Mouse (Mus musculus): ENCODE measurements around the gene 4933424G06Rik.
A peak's percentile ranks its signal among the peaks of the same experiment; 100 is the strongest.
"Not testable (repeated sequence)": the region's sequence is repeated elsewhere in the genome, so short reads cannot be mapped to it uniquely, and the experiment has no call there.

The 4933424G06Rik gene

DNA sequence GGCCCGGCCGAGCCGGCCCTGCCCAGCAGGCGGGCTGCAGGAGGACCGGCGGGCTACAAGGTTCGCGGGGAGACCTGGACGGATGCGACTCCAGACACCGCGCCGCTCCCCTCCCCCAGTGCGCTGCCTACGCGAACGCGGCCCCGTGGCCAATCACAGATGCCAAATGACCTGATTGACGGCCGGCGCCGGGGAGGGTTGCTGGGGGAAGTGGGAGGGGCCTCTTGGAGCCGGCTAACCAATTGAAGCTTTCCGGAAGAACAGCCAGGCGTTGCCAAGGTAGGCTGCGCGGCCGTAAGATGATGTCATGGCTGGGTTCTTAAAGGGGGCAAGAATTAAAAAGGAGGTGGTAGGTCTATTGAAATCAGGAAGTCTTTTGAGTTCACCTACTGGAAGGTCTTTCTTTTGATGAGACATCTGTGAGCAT, at the start of gene 4933424G06Rik:
Gene 4933424G06Rik, plus strand, starts transcription at position 296 of the 427 bp plus-strand sequence.
- peak; percentile 96 to 99 for DNase-seq (ENCODE audit: low spot score in 2 of 2)

DNA sequence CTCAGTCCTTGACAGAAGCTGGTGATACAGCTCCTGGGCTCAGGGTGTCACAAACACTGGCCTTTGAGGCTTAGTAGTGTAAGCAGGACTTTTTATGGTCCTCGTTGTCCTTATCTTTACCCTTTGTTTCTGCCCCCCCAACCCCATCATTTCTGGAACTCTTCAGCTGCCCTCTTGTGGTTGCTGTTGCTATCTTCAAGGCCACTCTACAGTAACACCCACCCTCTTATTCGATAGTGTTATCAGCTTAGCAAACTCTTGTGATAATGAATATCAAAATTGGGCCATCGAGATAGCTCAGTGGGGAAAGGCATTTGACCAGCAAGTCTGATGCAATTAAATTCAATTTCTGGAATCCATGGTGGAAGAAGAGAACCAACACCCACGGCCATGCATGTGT, 45.5 kb upstream of the 4933424G06Rik start:
- no peak for DNase-seq (ENCODE audit: low spot score in 2 of 2)

DNA sequence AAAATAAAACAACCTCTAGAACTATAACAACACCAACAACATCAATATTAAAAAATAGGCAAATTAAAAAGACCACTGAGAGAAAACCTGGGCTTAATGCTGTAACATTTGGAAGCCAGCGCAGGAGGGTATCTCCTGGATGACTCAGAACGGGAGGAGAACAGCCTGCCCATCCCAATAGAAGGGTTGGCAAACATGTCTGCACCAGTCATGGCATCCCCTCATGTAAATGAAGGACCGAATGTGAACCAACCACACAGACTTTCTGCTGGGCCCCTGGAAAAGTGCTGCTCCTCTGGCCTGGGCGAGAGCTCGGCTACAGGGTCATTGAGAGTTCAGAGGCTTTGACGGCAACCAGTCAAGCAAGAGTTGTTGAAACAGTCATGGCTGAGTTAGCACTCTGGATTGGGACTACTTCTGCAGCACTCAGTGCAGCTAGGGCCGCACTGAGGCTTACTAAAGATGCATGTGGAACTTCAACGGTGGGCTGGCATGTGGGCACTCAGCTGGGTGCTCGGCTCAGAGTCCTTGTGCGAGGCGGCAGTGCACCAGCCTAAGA, 44.7 kb upstream of the 4933424G06Rik start:
- no peak for DNase-seq (ENCODE audit: low spot score in 2 of 2)

DNA sequence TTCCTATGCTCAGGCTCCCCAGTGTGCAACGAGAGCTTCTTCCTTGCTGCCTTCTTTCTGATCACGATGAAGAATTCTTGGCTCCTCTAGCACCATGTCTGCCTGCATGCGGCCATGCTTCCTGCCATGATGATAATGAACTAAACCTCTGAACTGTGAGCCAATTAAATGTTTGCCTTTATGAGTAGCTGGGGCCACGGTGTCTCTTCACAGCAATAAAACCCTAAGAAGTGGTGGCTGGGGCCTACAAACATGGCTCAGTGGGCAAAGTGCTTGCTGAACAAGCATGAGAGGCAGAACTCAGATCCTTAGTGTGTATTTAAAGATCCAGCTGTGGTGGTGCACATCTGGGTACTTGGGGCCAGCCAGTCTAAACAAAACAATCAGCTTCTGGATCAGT, 44.0 kb upstream of the 4933424G06Rik start:
- no peak for DNase-seq (ENCODE audit: low spot score in 2 of 2)

DNA sequence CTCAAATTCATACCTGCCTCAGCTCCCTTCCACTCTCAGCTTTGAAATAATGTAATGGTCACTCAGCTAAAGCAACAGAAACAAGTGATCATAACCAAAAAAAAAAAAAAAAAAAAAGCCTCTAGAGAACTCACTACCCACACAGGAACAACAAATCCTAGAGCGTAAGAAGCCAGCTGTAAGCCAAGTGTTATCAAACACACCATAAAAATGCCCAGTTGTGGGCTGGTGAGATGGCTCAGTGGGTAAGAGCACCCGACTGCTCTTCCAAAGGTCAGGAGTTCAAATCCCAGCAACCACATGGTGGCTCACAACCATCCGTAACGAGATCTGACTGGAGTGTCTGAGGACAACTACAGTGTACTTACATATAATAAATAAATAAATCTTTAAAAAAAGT, 41.9 kb upstream of the 4933424G06Rik start:
- DNase-seq (ENCODE audit: low spot score in 2 of 2): not testable (repeated sequence)

DNA sequence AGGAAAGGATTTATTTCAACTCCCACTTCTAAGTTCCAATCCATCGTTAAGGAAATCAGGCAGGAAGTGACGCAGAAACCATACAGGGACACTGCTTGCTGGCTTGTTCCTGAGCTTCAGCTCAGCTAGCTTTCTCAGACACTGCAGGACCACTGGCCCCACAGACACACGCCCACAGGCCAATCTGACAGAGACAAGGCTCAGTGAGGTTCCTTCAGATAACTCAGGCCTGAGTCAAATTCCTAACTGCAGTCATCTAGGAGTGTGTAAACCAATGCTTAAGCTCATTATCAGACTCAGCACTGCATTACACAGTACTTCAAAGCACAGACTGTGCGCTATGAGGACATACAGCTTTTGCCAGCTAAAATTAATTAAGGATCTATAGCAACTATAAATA, 39.7 kb upstream of the 4933424G06Rik start:
- DNase-seq (ENCODE audit: low spot score in 2 of 2): no peak

DNA sequence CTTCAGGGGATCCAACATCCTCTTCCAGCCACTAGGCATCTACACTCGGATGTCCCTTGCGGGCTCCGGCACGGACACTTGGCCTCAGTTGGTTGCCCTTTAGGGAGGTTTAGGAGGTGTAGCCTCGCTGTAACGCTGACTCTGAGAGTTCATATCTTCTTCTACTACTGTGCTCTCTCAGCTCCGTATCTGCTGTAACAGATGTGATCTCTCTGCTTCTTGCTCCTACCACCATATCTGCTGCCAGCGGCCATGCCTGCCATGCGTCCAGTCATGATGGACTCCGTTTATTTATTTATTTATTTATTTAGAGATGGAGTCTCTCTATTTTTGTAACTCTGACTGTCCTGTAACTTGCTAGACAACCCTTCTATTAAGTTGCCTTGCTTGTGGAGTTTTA, 38.7 kb upstream of the 4933424G06Rik start:
- DNase-seq (ENCODE audit: low spot score in 2 of 2): no peak

DNA sequence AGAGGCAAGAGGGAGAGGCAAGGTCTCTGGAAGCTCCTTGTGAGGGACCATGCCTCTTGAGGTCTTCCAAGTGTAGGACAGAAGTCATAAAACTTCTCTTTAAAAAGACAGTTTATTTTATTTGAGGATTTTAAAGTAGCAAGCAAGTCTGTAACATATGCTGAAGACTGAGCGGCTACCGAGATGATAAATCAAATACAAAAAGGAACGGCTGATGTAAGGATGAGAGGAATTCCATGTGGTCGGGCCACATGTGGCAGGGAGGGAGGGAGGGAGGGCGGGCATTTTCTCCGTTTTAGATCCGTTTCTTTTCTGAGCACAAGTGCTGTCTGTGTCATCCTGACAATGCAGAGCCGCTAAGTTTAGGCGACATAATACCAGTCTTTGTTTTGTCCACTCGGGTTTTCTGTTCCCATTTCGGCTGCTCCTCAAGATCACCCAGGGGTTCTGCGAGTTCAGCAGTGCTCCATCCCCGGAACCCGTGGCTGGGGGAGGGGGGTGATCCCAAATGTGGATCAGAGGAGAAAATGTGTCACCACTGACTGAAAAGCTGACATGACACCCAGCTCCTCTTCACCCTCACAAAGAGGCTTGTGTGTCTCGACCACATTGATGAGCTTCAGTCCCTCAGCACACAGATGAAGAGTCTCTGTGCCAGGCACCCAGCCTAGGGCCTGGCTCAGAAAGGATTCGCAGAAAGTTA, 37.1 kb upstream of the 4933424G06Rik start:
- no peak for DNase-seq (ENCODE audit: low spot score in 2 of 2)

DNA sequence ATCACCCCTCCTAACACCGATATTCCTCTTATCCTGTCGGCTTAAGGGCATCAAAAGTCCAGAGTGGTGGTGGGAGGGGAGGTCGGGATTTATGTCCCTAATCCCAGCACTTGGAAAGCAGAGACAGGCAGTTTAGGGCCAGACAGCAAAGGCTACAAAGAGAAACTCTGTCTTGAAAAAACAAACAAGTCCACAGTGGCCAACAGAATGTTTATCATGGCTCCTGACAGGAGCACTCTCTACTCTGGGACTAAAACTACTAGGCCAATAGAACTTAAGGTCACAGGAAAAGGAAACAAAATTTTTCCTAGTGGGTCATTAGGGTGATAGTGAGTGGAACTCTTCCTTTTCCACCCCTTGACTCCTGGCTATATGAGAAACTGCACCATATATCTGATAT, 35.0 kb upstream of the 4933424G06Rik start:
- DNase-seq (ENCODE audit: low spot score in 2 of 2): no peak

DNA sequence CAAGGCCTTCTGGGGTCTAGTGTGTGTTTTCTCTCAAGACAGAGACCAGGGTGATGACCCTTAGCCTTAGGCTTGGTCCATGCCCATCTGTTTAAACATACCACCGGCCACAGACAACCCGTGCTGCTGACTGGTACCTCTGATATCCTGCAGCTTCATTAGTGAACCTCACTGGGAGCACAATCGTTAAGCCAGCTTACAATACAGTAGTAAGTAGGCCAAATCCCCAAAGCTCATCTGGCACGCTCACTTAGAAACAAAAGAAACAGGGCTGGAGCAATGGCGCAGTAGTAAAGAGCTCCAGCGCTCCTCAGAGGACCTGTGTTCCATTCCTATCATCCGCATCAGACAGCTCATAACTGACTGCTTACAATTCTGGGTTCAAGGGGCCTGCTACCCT, 29.1 kb upstream of the 4933424G06Rik start:
- no peak for DNase-seq (ENCODE audit: low spot score in 2 of 2)

DNA sequence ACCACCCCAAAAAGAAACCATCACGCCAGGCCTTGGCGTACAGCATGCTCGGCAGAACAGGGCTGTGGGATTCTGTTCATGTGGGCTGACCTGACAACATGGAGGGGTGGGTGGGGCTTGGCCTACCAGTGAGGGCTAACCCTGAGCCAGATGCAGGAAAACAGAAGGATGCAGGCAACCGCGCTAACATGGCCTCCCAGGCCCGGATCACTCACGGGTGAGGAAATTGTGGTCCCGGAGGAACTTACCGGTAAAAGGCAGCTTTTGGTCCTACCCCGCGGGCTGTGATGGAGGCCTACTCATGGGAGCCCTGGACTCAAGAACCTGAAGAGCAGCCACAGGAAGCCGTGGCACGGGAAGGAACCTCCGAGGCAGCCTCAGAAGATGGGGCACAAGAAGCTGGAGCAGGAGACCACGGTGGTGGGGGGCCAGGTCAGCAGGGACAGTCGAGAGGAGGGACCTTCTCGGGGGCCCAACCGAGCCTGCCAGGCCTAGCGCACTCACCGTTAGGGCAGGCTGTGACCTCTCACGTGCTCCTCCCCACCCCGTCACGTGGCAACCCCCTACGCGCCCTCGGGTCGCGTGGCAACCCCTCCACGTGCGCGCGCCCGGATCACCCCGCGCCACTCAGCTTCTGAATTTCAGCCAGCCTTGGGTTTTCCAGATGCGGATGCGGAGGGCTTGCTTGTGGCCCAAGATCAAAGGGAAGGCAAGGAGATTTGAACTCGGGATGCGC, 27.2 kb upstream of the 4933424G06Rik start, which contains the start of gene Fam178b:
Gene Fam178b, minus strand, starts transcription at position 564 of the 736 bp plus-strand sequence.
- no peak for DNase-seq (ENCODE audit: low spot score in 2 of 2)

DNA sequence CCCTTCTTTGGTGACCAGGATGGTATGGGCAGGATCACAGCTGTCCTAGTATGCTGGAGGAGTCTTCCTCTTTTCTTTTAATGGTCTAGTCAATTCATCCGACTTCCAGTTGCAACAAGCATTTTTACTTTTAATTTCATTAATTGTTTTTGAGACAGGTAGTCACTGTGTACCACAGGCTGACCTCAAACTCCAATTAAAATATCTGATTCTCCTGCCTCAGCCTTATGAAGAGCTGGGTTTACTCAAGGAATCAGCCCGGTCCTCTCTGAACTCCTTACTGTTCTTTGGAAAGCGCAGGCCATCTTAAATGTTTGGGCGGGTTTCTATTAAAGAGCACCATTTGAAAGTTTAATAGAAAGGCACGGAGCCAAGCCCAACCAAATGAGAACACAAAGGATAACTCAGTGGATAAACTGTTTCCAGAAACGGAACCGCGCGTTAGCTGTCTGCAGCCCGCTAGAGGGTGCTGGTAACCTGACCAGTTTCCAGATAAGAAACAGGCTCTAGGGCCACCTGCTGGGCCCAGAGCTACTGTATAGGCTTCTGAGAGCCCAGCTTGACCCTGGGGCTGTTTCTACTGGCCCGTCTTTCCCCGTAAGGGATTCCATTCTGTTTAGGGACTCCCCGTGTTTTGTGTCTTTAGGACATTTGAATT, 26.0 kb upstream of the 4933424G06Rik start:
- peak; percentile 76 to 84 for DNase-seq (ENCODE audit: low spot score in 2 of 2)

DNA sequence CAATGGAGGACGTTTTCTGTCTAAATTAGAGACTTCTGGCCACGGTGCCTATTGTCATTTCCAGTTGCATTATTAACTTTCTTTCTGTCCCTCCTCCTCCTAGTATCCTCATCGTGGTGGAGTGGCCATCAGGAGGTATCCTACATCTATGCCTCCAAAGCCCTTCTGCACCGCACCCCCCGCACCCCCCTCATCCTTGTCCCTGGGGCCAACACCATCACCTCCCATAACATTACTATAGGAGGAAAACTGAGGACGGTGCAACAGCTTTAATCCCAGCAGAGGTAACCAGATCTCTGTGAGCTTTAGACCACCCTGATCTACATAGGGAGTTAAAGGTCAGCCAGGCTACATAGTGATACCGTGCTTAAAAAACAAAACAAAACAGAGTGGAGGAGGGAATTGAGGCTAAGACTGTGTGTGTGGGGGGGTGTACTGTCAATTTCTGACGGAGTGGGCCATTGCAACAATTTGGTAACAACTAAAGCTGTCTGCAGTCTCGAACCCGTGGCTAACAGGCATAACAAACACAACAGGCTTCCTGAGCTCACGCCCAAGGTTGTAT, 19.2 kb upstream of the 4933424G06Rik start:
- DNase-seq (ENCODE audit: low spot score in 2 of 2): no peak

DNA sequence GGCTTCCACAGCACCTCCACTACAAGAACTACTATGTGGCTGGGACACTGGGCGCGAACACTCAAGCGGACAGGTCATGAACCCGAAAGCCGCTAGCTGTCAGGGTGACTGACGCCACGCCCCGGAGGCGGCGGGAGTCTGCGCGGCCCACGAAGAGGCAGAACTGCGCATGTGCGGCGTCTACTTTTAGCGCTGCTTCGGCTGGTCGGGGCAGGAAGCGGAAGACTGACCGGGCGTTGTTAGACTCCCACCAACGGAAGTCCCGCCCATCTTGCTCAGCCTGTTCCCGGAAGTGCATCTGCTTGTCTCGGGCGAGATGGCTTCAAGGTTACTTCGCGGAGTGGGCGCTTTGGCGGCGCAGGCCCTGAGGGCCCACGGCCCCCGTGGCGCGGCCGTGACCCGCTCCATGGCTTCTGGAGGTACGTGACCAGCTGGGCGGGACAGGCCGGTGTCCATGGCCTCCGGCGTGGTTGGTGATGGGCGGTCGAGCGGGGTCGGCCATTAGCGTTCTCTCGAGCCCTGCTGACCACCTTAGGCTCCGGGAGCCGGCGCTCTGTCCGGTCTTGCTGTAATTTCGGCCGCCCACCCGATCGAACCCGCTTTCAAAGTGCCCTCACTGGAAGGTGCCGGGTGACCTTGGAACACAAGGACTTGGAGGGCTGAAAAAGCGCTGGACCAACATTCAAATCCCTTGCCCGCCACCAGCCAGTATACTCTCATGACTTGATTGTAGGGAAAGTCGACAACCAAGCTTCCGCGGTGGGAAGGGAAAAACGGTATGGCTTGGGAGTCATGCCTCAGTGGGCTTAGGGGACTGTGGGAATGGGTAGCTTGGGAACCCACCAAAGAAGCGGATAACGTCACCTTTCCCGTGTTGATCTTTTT, 18.4 kb upstream of the 4933424G06Rik start, which contains the start of gene Cox5b:
Gene Cox5b, plus strand, starts transcription at position 179 of the 885 bp plus-strand sequence.
- peak; percentile 94 to 96 for DNase-seq (ENCODE audit: low spot score in 2 of 2)

DNA sequence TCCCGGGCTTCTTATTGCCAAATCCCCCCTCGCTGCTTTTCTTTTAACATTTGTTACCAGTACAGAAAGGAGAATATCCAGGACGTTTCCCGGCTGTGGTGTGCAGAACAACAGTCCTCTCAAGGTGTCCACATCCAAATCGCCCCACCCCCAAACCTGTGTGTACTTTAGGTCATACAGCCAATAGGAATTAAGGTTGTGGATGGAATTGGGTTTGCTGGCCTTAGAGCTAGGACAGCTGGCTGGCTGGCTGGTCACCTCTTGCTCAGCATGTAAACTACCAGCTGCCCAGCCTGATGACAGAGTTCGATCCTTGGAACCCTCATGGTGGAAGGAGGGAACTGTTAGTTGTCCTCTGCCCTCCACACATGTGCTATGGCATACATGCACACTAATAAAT, 15.1 kb upstream of the 4933424G06Rik start:
- DNase-seq (ENCODE audit: low spot score in 2 of 2): no peak

DNA sequence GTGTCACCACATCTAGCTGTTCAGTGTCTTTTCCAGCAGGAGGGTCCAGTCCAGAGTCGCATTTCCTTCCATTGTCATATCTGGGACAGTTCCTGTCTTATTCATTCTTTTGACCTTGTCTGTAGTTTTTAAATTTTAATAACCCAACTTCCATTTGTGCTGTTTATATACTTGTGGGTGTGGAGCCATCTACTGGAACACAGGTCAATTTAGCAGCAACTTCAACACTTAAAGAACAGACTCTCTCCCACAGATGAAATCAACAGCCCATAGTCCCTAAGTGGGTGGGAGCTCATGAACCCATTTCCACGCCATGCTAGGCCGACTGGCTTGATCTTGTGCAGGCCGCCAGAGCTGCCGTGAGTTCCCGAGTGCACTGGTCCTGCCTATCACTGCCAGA, 13.5 kb upstream of the 4933424G06Rik start:
- DNase-seq (ENCODE audit: low spot score in 2 of 2): no peak

DNA sequence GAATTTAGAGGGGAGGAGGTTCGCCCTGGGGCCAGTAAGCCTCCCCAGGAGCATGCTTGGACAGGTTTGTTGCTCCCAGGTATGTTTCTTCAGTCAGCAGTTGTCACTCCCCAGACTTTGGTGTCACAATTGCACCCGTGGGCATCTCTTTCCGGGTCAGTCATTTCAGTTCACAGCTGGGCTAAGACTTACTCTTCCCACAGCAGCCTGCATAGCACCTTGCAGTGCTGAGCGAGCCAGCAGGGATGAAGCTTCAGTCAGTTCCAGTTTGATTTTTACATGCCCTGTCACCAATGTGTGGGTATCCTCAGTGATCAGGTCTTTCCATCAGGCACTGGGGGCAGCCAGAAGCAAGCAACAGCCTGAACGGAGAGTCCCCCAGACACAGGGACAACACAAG, 12.9 kb upstream of the 4933424G06Rik start:
- no peak for DNase-seq (ENCODE audit: low spot score in 2 of 2)

DNA sequence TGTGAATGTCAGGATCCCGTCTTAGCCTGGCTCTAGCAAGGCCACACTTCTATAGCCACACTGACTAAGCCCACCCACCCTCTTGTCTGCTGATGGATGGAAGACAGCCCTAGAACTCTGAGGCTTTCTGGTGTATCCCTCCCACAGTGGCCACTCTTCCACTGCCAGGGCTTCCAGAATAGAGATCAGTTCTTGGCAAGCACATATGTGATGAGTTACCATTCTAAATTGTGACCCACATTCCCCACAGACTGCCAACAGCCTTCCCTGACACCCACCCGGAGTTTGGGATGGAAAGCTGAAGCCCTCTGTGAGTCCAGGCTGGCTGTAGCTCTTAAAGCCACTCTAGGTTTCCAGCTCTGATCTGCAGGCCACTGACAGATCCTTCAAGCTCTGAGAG, 2.8 kb upstream of the 4933424G06Rik start:
- no peak for DNase-seq (ENCODE audit: low spot score in 2 of 2)

DNA sequence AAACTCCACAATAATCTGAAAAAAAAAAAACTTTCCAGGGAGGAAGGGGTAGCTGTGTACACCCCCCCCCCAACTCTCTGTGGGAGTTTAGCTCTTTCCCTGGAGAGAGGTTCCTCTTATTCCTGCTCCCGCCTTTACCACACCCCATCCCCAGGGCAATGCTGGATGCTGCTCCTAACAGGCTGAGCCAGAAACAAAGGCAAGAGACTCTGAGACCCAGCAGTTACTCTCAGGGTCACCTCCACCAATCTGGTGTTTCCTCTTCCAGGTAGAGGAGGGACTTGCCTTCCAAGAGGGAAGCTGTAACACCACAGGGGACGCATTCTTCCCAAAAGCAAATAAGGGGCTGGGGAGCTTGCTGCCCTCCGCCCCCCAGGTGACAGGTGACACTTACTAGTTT, 2.2 kb upstream of the 4933424G06Rik start:
- DNase-seq (ENCODE audit: low spot score in 2 of 2): no peak

DNA sequence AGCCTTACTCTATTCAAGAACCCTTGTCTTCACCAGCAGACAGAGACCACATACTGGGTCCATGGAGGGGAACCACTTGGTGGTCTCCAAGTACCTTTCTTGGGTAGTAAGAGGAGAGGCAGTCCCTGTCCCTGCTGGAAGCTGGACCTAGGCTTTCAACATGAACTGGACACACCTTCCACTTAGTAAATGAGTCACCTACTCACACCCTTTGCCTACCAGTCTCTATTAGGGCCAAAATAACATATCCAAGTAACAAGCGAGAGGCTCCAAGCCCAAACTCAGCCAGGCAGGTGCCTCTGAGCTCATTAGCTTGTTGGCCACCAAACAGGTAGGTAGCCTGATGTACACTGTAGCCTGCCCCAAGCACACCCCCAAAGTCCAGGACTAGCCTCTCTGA, 1.3 kb upstream of the 4933424G06Rik start:
- DNase-seq (ENCODE audit: low spot score in 2 of 2): no peak
